Mouse (Mus musculus) frontal cortex, adult (tissue): ENCODE measurements around the gene Npas3.
"Not testable (repeated sequence)": the region's sequence is repeated elsewhere in the genome, so short reads cannot be mapped to it uniquely, and the experiment has no call there.

Source experiments
- ATAC-seq: cut with Nextera tagmentation; 2 replicates; pipeline ENCODE4 v1.9.2; 2017; ENCODE audit warnings: mild to moderate bottlenecking, moderate library complexity, mixed read lengths; ENCODE audit not compliant: low TSS enrichment

Gene Npas3

GRCm38 (mm10) chr12:53248101-53248727, at the start of gene Npas3:
Gene Npas3, plus strand, starts transcription at chr12:53248677.
- ATAC-seq, result peak; percentile 55; the same call in 1 of the 2 replicates

GRCm38 (mm10) chr12:53217141-53217540, 31.3 kb upstream of the Npas3 start:
- ATAC-seq, result no peak

GRCm38 (mm10) chr12:53222742-53223141, 25.7 kb upstream of the Npas3 start:
- no peak for ATAC-seq

- no peak for ATAC-seq
Measured at GRCm38 (mm10) chr12:53227356-53227755, 21.1 kb upstream of the Npas3 start.

GRCm38 (mm10) chr12:53229419-53229818, 19.1 kb upstream of the Npas3 start:
- ATAC-seq, result no peak

- no peak for ATAC-seq
Measured at GRCm38 (mm10) chr12:53246181-53246580, 2.3 kb upstream of the Npas3 start.

- ATAC-seq, result peak; percentile 35; the same call in 1 of the 2 replicates
Measured at GRCm38 (mm10) chr12:53246581-53247490, 1.6 kb upstream of the Npas3 start.

GRCm38 (mm10) chr12:53247491-53248035, 914 bp upstream of the Npas3 start:
- ATAC-seq, result 0 out of 2 replicates have a peak, but pooled peaks have one; percentile 5

- ATAC-seq, result no peak
Measured at GRCm38 (mm10) chr12:53248796-53249195, 319 bp downstream of the Npas3 start.

- ATAC-seq, result peak; percentile 66; the same call in 1 of the 2 replicates
Measured at GRCm38 (mm10) chr12:53251701-53252181, 3.3 kb downstream of the Npas3 start.

- no peak for ATAC-seq
Measured at GRCm38 (mm10) chr12:53252213-53252571, 3.7 kb downstream of the Npas3 start.

GRCm38 (mm10) chr12:53252572-53253422, 4.3 kb downstream of the Npas3 start:
- peak; percentile 14; the same call in 1 of the 2 replicates for ATAC-seq

GRCm38 (mm10) chr12:53253461-53254159, 5.1 kb downstream of the Npas3 start:
- ATAC-seq, result 0 out of 2 replicates have a peak, but pooled peaks have one; percentile 22

GRCm38 (mm10) chr12:53254160-53254480, 5.6 kb downstream of the Npas3 start:
- ATAC-seq, result no peak

GRCm38 (mm10) chr12:53274502-53274901, 26.0 kb downstream of the Npas3 start:
- not testable (repeated sequence) for ATAC-seq

- no peak for ATAC-seq
Measured at GRCm38 (mm10) chr12:53277393-53277792, 28.9 kb downstream of the Npas3 start.

GRCm38 (mm10) chr12:53290341-53290740, 41.9 kb downstream of the Npas3 start:
- no peak for ATAC-seq

- ATAC-seq, result no peak
Measured at GRCm38 (mm10) chr12:53290846-53291245, 42.4 kb downstream of the Npas3 start.

GRCm38 (mm10) chr12:53292010-53292409, 43.5 kb downstream of the Npas3 start:
- ATAC-seq, result no peak

- ATAC-seq, result peak; percentile 65
Measured at GRCm38 (mm10) chr12:53292508-53293300, 44.2 kb downstream of the Npas3 start.
